Mouse (Mus musculus) spleen, postnatal 14 days (tissue): ENCODE results near the gene Ces1d.

ENCODE experiments used
- DNase-seq, 2 experiments: peaks; one replicate each; pipeline ENCODE4 v3.0.0; 2021 to 2022; ENCODE audit warnings: low spot score in 2 of 2

Gene Ces1d

GRCm38 (mm10) chr8:93140696-93141095 is 56.9 kb downstream of the Ces1d start:
- no peak for DNase-seq

- DNase-seq = no peak
Observed at GRCm38 (mm10) chr8:93132196-93132595, 65.4 kb downstream of the Ces1d start.

DNA sequence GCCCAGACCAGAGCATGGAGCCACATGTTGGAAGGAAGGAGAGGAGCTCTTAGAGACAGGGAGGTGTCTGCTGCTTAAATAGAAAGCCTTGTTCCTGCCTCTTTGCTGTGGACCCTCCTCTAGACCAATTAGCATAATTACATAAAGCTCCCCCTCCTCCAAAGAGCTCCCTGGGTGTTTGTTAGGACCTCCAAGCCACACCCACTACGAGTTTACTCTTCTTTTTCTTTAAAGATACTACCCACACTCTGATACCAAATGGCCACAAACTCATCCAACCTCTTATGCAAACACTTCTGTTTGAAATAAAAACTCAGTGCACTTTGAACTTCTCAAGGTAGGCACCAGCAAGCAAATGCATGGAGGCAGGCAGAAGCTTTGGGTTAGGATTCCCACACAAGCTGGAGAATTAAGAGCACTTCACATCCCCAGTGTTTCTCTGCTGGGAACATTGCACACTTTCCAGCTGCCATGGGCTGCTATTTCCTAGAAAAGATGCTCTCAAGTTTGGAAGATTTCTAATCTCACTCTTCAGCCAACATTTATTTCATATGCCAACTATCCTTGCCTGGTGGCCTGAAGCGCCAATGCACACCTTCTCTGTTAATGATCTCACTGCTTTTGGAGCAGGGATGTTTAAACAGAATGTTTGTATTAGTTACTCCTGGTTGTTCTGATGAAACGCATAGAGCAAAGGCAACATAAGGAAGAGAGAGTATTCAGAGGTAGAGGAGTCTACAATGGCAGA is 66.2 kb downstream of the Ces1d start, which contains the start of gene Ces1c:
Ces1c (minus strand) TSS at position 51 of the 748 bp plus-strand sequence.
- no peak for DNase-seq

DNA sequence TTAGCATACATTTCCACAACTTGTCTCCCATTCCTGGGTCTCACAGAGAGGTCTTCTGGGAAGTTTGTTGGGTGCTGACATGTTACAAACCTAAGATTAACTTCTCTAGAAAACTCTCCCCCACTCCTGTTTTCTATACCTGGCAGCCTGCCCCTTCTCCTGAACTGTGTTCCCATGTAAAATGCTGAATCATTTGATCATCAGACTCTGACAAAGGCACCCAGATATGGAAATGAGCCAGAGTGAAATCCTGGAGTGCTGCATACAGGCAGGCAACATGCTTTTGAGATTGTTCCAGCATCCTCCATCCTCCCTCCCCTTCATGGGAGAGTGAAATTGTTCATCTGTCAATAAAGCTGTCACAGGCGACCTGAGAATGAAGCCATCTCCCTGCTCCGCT is 71.2 kb downstream of the Ces1d start:
- no peak for DNase-seq

GRCm38 (mm10) chr8:93122005-93122404 is 75.6 kb downstream of the Ces1d start:
- DNase-seq = no peak
